Mouse (Mus musculus): ENCODE results near the gene Defa36. TPM values are rescaled to one million over a fixed set of nuclear protein-coding genes. Genes with fewer than 3 reads are reported as not detected.
"Not testable (repeated sequence)": the region's sequence is repeated elsewhere in the genome, so short reads cannot be mapped to it uniquely, and the experiment has no call there.

Gene Defa36
- total RNA-seq (2017) = not detected in 2 replicates

DNA sequence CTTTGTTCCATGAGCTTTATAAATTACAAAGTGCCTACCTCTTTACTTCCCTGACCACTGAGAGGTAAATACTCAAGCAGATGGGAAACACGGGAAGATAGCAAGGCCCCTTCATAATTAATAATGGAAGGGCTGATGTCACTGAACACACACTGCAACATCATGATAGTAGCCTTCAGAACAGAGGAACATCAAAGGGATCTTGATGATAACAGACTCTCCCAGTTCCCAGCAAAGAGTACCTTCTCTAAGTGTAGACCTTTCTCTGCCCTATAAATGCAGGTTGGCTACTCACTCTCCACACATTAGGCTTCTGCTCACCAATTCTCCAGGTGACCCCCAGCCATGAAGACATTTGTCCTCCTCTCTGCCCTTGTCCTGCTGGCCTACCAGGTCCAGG is at the start of gene Defa36:
Gene Defa36 (plus strand): TSS at position 301 of the 400 bp plus-strand sequence.
- ATAC-seq (replicated peaks; ENCODE audit: low read depth, poor library complexity, severe bottlenecking) = not testable (repeated sequence)

DNA sequence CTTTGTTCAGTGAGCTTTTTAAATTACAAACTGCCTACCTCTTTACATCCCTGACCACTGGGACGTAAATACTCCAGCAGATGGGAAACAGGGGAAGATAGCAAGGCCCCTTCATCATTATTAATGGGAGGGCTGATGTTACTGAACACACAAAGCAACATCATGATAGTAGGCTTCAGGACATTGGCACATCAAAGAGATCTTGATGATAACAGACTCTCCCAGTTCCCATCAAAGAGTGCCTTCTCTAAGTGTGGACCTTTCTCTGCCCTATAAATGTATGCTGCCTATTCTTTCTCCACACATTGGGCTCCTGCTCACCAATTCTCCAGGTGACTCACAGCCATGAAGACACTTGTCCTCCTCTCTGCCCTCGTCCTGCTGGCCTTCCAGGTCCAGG is 49.0 kb upstream of the Defa36 start, which contains the start of gene Defa2:
Gene Defa2 (plus strand): TSS at position 301 of the 400 bp plus-strand sequence.
- not testable (repeated sequence) for ATAC-seq (replicated peaks; ENCODE audit: low read depth, poor library complexity, severe bottlenecking)

DNA sequence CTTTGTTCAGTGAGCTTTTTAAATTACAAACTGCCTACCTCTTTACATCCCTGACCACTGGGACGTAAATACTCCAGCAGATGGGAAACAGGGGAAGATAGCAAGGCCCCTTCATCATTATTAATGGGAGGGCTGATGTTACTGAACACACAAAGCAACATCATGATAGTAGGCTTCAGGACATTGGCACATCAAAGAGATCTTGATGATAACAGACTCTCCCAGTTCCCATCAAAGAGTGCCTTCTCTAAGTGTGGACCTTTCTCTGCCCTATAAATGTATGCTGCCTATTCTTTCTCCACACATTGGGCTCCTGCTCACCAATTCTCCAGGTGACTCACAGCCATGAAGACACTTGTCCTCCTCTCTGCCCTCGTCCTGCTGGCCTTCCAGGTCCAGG is 35.7 kb upstream of the Defa36 start, which contains the start of gene Defa33:
Gene Defa33 (plus strand): TSS at position 301 of the 400 bp plus-strand sequence.
- ATAC-seq (replicated peaks; ENCODE audit: low read depth, poor library complexity, severe bottlenecking) = not testable (repeated sequence)

GRCm38 (mm10) chr8:21456460-21456859 is 29.2 kb downstream of the Defa36 start, which contains the start of gene Gm7849:
Gene Gm7849 (minus strand): TSS chr8:21456560.
- not testable (repeated sequence) for ATAC-seq (replicated peaks; ENCODE audit: low read depth, poor library complexity, severe bottlenecking)

Other genes with a start within 250 kb of the Defa36 start
- gene Defa31, start 235.8 kb upstream of the Defa36 start, total RNA-seq (2017) = not detected in 2 replicates
- not detected in 2 replicates for gene Gm15293, start 225.8 kb upstream of the Defa36 start, total RNA-seq (2017)
- not detected in 2 replicates for gene Gm15292, start 177.7 kb upstream of the Defa36 start, total RNA-seq (2017)
- gene Defa27, start 111.9 kb upstream of the Defa36 start, total RNA-seq (2017) = not detected in 2 replicates
- not detected in 2 replicates for gene Defa29, start 100.4 kb upstream of the Defa36 start, total RNA-seq (2017)
- gene Defa2, start 48.9 kb upstream of the Defa36 start, total RNA-seq (2017) = not detected in 2 replicates
- gene Defa33, start 35.6 kb upstream of the Defa36 start, total RNA-seq (2017) = not detected in 2 replicates
- gene Gm7849, start 29.1 kb downstream of the Defa36 start, total RNA-seq (2017) = not detected in 2 replicates
- gene Defa20, start 81.8 kb downstream of the Defa36 start, total RNA-seq (2017) = not detected in 2 replicates
- not detected in 2 replicates for gene Defa32, start 101.6 kb downstream of the Defa36 start, total RNA-seq (2017)
- not detected in 2 replicates for gene Defa37, start 138.0 kb downstream of the Defa36 start, total RNA-seq (2017)
- not detected in 2 replicates for gene Defa28, start 155.6 kb downstream of the Defa36 start, total RNA-seq (2017)
- not detected in 2 replicates for gene Gm7861, start 167.1 kb downstream of the Defa36 start, total RNA-seq (2017)
- not detected in 2 replicates for gene Defa26, start 190.8 kb downstream of the Defa36 start, total RNA-seq (2017)
- not detected in 2 replicates for gene Defa17, start 228.4 kb downstream of the Defa36 start, total RNA-seq (2017)
- not detected in 2 replicates for gene Defa34, start 238.4 kb downstream of the Defa36 start, total RNA-seq (2017)

Measured in common myeloid progenitor, adult 5-6 weeks (primary cell).